Mouse (Mus musculus) heart, postnatal 0 days (tissue): ENCODE data around the gene Ltbp4.

Experiments used
- CTCF ChIP-seq: IDR thresholded peaks from 2 replicates; pipeline ENCODE4 v1.5.1; 2016; ENCODE audit warnings: antibody characterized with exemption, control low read depth, low read depth
- EP300 ChIP-seq: IDR thresholded peaks from 2 replicates; pipeline ENCODE4 v1.6.1; 2016; ENCODE audit warnings: antibody characterized with exemption, low read depth

DNA sequence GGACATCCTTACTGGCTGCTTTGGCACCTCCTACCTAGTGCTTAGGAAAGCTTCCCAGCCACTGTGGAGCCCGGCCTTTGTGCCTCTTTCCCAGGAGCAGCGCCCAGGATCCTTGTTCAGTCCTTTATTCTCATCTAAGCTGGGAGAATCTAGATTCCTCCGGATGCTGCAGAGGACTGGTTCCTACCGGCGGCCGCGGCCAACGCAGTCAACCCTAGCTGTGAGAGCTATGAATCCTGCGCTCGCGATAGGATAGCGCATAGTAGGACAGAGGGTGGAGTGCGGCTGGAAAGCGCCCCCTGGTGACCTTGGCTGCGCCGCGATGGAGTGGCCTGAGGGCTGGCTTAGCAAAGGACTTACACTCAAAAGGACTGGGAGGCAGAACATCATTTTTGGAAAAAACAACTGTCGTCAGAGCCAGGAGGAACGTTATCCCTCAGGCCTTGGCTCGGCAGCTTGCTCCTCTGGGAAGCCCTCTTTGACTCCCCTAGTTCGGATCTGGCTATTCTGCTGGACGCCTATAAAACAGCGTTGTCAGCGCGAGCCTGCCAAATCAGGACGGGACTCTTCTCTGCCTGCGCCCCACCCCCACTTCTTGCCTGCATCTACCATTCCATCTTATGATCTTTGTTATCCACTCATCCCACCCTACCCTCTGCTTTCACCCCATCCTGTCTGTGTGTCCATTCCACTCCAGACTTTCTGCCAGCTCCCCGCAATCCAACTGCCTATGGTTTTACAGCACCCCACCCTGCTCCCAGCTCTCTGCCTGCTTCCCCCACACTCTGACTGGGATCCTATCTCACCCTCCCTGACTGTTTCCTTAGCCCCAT is 52.4 kb downstream of the Ltbp4 start:
- TF ChIP-seq CTCF: peak; percentile 22; the same call in 1 of the 2 replicates
- TF ChIP-seq EP300: no peak
